Mouse (Mus musculus) testis, adult 2 months (tissue): ENCODE measurements around the gene Fcrla. TPM values are rescaled to one million over a fixed set of nuclear protein-coding genes. Genes with fewer than 3 reads are reported as not detected.

Experiments
- H3K27ac ChIP-seq: fragments of 200-500 bp; 2 replicates; pipeline ENCODE4 v1.5.1; 2012; ENCODE audit warnings: low read depth, low read length; ENCODE audit not compliant: control insufficient read depth, insufficient read depth
- H3K27me3 ChIP-seq: fragments of 200-500 bp; 2 replicates; pipeline ENCODE4 v1.6.1; 2012; ENCODE audit warnings: mild to moderate bottlenecking, low read length, moderate library complexity; ENCODE audit not compliant: control insufficient read depth, insufficient read depth
- H3K36me3 ChIP-seq: fragments of 200-500 bp; 2 replicates; pipeline ENCODE4 v1.6.1; 2012; ENCODE audit warnings: mild to moderate bottlenecking, low read length; ENCODE audit not compliant: control insufficient read depth, insufficient read depth
- H3K4me1 ChIP-seq: fragments of 200-500 bp; 2 replicates; pipeline ENCODE4 v1.6.1; 2012; ENCODE audit warnings: low read length; ENCODE audit not compliant: control insufficient read depth, insufficient read depth
- H3K4me3 ChIP-seq: fragments of 200-500 bp; 2 replicates; pipeline ENCODE4 v1.5.1; 2012; ENCODE audit warnings: low read depth, mild to moderate bottlenecking, low read length, moderate library complexity, mixed read lengths; ENCODE audit not compliant: control insufficient read depth
- CTCF ChIP-seq: fragments of 200-500 bp; IDR thresholded peaks from 2 replicates; pipeline ENCODE4 v1.5.1; 2012; ENCODE audit warnings: low read depth, mild to moderate bottlenecking, inconsistent platforms, low read length, moderate library complexity; ENCODE audit not compliant: control insufficient read depth, insufficient read depth, insufficient replicate concordance
- POLR2A ChIP-seq: fragments of 200-500 bp; IDR thresholded peaks from 2 replicates; pipeline ENCODE4 v1.6.1; 2012; ENCODE audit warnings: low read depth, mild to moderate bottlenecking, inconsistent platforms, low read length, moderate library complexity; ENCODE audit not compliant: control insufficient read depth
- polyA plus RNA-seq: library from polyadenylated mRNA; depleted of rRNA; stranded (reverse); fragments of >200 nt; gene quantifications from 2 replicates; pipeline ENCODE4 v1.2.3, GENCODE M21; 2012

Gene Fcrla
- polyA plus RNA-seq, 1 experiment = 5.2 TPM

GRCm38 (mm10) chr1:170929245-170929644 lies 1.9 kb upstream of the Fcrla start:
- no peak overlapping the region for H3K27ac ChIP-seq
- no peaks in the 10 kb centered on the region for H3K36me3 ChIP-seq
- no peak for TF ChIP-seq CTCF
- no peak for TF ChIP-seq POLR2A
- H3K4me3 ChIP-seq = no peak overlapping the region
- H3K4me1 ChIP-seq = no peaks in the 10 kb centered on the region
- H3K27me3 ChIP-seq = no peaks in the 10 kb centered on the region

GRCm38 (mm10) chr1:170928467-170928866 lies 1.1 kb upstream of the Fcrla start:
- Histone ChIP-seq H3K4me1 (no peaks in the 10 kb centered on the region), H3K4me3 (peak overlapping the region; percentile 5; the same call in 1 of the 2 replicates), H3K27ac (no peak overlapping the region), H3K27me3 (no peaks in the 10 kb centered on the region), H3K36me3 (no peaks in the 10 kb centered on the region)
- TF ChIP-seq CTCF = no peak
- no peak for TF ChIP-seq POLR2A

GRCm38 (mm10) chr1:170926941-170927340 lies 442 bp downstream of the Fcrla start:
- no peak overlapping the region for H3K27ac ChIP-seq
- no peaks in the 10 kb centered on the region for H3K27me3 ChIP-seq
- H3K4me1 ChIP-seq = no peaks in the 10 kb centered on the region

GRCm38 (mm10) chr1:170924485-170924884 lies 2.9 kb downstream of the Fcrla start:
- TF ChIP-seq CTCF (no peak), POLR2A (no peak)
- no peak overlapping the region; the same call in 1 of the 2 replicates for H3K4me3 ChIP-seq
- no peaks in the 10 kb centered on the region for H3K4me1 ChIP-seq
- H3K27ac ChIP-seq = no peak overlapping the region
- H3K36me3 ChIP-seq = no peaks in the 10 kb centered on the region
- no peaks in the 10 kb centered on the region for H3K27me3 ChIP-seq

More at GRCm38 (mm10) chr1:170926941-170927340, 442 bp downstream of the Fcrla start:
- TF ChIP-seq POLR2A = no peak
- TF ChIP-seq CTCF = no peak
- Histone ChIP-seq H3K4me3 (no peak overlapping the region), H3K36me3 (no peaks in the 10 kb centered on the region)

GRCm38 (mm10) chr1:170919308-170919707 lies 8.1 kb downstream of the Fcrla start:
- H3K4me3 ChIP-seq = no peak overlapping the region
- TF ChIP-seq POLR2A (no peak), CTCF (no peak)
- no peaks in the 10 kb centered on the region for H3K36me3 ChIP-seq
- H3K27me3 ChIP-seq = no peaks in the 10 kb centered on the region
- H3K4me1 ChIP-seq = no peaks in the 10 kb centered on the region
- H3K27ac ChIP-seq = no peak overlapping the region

- H3K4me1 ChIP-seq = no peaks in the 10 kb centered on the region
- no peak for TF ChIP-seq CTCF
- TF ChIP-seq POLR2A = no peak
- no peak overlapping the region for H3K27ac ChIP-seq
- no peaks in the 10 kb centered on the region for H3K27me3 ChIP-seq
- H3K36me3 ChIP-seq = no peaks in the 10 kb centered on the region
- H3K4me3 ChIP-seq = no peak overlapping the region
Observed at GRCm38 (mm10) chr1:170915657-170916056, 11.7 kb downstream of the Fcrla start.

- Histone ChIP-seq H3K36me3 (no peaks in the 10 kb centered on the region), H3K27me3 (no peaks in the 10 kb centered on the region), H3K4me1 (peaks cover 8% of the 10 kb centered on the region), H3K27ac (no peak within 1 kb of the TSS), H3K4me3 (no peak within 1 kb of the TSS)
- TF ChIP-seq POLR2A (no peak), CTCF (no peak)
Observed at GRCm38 (mm10) chr1:170912891-170913615, 14.3 kb downstream of the Fcrla start, which contains the start of gene Fcrlb. Gene Fcrlb (minus strand): TSS chr1:170912941.
